Mouse (Mus musculus) naive thymus-derived CD4-positive, alpha-beta T cell, adult 2 months (primary cell): ENCODE measurements at regions not wholly inside any gene's neighbourhood (a gene's known extent, or its start where the extent isn't known, plus 50 kb on each side); places are given as distances from the start of the nearest gene placed in this dataset.
A peak's percentile ranks its signal among the peaks of the same experiment; 100 is the strongest.

Source experiments
- DNase-seq: peaks from one replicate; pipeline ENCODE4 v3.0.0-alpha.2; 2011; ENCODE audit warnings: low read depth

DNA sequence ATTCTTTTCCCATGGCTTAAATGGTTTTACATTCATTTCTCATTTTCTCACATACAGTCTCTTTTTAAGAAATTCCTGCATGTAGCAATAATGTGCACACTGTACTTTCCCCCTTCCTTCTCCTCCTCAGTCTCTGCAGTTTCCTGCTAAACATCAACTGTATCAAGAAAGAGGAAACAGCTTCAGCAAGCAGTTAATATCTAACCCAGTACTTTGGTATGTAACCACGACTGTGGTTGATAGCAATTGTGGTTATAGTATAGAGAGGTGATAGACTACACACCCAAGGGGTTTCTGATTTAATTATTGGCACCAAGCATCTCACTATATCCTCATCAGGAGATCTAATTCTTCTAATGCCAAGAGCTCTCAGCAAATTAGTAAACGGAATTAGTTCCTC lies 52.8 kb upstream of the Eci2 start:
- no peak for DNase-seq

DNA sequence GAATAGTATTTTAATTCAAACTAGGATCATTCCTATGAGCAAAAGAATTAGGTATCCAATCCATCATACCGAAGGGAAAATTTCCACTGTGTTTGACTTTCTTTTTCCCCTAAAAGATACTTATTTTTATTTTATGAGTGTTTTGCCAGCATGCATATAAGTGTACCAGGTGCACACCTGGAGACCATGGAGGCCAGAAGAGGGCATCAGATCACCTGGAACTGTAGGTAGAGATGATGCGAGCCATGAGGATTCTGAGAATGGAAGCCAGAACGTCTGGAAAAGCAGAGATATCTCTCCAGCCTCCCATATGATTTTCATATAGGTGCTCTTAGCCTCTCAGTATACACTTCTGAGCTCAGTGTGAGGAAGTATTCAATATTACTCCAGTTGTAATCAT lies 58.5 kb upstream of the Eci2 start:
- peak; percentile 8 for DNase-seq

DNA sequence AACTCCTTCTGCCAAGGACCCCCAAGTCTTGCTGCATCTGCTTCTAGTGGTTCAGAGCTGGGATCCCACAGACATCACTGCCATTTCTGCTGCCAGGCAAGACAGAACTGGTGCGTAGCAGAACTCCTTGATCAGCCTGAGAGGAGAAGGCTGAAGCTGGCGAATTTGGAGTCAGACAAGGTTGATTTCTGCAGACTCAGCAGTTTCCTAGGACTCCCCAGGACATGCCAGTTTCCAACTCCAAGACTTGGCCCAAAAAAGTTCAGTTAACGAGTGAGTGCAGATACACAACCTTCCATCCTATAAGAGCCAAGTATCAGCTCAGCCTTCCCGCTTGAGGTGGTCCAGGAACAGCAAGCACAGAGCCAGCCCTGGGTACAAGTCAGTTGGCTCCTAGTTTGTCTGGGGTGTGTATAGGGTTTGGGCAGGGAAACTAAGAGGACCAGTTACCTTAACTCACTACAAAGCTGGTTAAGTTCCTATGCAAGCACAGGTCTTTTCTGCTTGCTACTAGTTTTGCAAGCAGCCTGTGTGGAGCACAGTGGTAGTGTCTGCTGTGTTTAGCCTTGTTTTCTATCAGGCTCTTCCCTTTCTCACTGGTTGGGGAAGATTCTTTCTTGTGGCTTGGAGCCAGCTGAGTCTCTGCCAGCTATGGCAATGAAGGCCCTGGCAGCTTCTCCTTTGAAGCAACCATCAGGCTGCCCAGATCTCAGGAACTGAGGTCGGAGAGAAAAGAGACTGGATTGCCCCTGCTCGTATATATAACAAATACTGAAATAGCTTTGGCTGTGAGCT lies 60.5 kb upstream of the Eci2 start:
- no peak for DNase-seq

DNA sequence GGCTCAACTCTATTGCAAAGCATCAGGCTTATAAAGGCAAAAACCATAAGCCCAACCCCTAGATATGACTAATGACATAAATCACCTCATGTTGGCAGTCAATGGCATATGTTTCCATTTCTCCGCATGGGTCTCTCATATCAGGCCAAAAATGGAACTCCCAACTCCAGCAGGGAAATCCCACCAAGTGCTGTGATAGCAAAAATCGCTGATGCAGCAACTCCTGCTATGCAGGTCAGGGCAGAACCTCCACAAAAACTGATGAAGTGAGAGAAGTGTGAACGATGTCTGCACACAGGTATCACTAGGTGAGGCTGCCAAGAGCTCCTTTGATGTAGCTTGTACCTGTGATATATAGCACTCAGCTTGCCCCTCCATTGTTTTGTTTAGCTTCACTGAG lies 64.3 kb upstream of the Eci2 start:
- no peak for DNase-seq

DNA sequence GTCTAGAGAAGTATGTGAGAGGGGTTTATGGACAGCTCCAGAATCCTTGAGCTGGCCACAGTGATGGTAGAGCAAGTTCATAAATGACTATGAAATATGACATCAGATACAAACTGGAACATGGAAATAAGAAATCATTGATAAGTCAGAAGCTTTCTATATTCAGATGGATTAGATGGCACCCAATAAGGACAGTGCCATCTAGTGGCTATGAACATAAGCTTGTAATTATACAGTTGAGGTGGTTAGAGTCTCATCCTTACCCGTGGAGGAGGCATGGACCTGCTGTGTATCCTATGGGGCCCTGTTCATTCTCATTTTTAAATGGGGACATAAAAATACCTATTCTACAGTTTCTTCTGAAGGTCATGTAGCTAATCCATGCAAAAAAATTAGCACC lies 92.9 kb upstream of the Eci2 start:
- DNase-seq: peak; percentile 53

DNA sequence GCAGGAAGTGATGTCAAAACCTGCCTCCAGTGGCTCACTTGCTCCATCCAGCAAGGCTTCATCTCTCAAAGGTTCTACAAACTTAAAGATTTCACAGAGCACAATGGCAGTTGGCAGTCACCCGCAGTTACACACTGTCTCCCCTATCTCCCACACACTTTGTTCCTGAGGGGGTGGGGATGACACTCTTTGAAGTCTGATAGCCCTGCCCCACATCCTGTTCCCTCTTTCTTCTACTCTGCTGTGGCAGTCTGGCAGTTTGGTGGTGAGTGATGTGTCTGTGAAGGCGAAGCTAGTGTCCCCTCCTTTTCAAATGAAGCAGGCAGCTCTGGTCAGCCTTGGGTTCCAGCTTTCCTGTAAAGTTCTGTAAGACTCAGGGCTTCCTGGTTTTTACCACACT lies 102.6 kb upstream of the Eci2 start:
- peak; percentile 81 for DNase-seq

DNA sequence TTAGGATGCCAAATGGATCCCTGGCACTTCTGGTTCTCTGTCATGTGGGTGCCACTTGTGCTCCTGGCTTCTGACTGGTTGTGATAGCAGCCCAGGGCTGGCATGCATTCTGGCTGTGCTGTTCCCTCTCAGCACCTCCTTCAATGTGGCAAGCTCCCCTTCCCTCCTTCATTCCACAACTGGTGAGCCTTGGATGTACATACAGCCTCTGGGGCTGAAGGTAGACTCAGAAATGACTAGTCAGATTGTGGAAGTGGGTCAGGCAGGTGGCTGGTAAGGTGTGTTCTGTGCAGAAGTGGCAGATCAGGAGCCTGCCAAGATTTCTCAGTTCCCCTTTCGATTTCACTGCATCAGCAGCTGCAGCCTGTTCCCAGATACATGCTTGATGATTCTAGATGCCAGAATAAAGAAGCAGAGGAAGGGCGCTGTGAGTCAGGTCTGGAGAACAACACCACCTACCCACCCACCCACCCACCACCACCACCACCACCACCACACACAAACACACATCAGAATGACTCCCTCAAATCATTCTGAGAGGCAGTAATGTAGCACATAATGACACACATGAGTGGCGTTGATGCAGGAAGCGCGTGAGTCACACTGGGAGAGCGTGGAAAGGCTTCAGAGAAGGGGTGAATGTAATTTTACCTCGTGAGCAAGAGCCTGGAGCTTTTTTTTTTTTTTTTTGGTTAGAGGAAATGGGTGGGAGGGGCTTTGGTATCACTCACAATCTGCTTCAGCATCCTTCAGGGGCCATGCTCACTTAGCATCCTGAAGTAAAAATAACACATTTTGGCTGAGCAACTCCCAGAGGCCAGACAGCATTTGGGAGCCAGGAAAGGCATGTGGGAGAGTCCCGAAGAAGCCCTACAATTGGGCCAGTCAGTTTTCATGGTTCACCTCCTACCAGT lies 104.6 kb upstream of the Eci2 start:
- peak; percentile 61 for DNase-seq

DNA sequence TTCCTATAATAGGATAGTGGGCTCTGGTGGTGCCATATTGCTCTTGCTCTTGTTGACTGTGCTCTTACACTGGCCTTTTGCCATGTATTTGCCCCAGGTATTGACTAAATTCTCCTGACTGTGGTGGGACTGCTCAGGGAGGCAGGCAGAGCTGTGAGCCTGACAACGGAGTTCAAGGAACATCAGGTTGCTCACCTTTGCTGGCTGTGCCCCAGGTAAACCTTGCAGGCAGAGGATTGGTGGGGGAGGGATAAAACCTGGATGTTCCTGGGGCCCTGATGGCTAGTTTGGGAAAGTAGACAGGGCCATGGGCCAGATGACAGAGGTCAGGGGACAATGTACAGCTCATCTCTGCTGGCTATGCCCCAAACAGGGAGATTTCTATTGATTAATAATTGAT lies 124.7 kb upstream of the Eci2 start:
- DNase-seq: no peak

DNA sequence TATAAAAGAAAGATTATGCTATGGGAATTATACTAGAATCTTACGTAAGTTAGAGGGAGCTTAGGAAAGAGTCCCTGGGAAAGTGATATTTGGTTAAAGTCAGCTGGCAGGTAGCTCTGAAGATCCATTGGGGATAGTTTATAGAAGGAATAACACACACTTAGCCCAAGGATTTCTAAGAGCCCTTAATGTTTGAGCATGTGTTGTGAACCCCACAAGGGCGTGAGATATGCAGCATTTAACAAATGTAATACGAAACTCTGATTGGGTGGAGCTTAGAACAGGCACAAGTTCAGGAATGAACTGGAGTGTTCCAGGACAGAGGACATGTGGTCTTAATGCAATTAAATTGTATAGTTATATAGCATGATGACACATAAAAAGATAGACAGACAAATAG lies 132.6 kb upstream of the Eci2 start:
- no peak for DNase-seq

DNA sequence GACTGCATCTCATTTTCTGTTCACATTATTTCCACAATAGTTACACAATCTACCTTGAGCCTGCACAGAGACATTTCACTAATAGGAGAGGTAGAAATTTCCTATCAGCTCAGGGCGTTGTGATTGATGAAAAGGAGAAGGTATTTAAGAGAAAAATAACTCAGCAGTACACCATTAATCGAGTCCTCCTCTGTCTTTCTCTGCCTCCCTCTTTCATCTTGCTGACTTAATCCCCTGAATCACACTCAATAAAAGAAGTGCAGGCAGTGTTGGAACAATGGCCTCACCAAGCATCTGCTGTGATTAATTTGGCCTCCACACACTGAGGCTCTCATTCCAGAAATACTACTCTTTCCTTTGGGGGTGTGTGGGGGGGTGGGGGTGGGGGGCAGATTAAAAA lies 133.9 kb upstream of the Eci2 start:
- no peak for DNase-seq

DNA sequence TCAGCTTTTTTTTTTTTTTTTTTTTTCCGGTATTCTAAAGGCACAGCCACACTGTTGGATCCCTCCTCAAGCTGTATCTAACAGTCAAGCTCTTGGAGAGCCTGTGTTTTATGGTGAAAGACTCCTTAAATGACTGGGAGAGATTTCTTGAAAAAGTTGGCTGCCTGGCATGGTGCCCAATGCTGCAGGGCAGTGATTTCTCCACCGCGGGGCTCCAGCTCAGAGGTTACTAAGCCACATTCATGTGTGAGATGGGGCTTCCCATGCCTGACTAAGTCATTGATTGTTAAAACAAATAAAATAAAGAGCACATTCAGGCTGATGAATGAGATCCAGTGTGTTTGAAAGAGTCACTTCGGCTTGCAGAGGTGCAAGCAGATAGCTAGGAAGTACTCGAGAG lies 139.2 kb upstream of the Eci2 start:
- DNase-seq: no peak

DNA sequence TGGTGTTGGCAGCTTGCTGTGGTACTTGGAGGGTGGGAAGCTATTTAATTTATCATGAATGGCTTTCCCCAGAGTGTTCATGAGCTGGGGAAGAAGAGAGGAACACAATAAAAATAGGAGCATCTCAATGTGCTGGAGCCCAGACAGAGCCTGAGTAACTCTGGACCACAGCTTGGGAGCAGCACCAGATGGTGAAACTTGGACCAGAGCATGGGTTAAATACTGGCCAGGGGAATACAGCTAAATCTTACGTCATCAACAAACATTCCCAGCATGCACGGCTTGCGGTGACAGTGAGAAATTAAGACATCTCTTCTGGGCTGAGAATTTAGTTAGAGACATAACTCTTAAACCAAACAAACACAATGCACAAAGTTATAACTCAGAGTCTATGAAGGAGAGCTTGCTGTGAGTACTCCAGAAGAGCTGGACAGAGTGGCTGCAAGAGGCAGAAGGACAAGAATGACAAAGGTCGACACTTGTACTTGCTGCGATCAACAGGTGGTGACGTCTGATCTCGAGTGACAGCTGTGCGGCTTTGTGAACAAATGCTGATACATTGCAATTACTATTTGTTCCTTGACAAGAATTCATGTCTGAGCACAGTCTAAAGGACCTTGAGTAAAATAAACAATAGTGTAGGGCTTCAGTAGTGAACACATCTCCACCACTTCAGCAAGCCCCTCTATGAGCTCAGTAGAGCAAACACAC lies 140.1 kb upstream of the Eci2 start:
- no peak for DNase-seq

DNA sequence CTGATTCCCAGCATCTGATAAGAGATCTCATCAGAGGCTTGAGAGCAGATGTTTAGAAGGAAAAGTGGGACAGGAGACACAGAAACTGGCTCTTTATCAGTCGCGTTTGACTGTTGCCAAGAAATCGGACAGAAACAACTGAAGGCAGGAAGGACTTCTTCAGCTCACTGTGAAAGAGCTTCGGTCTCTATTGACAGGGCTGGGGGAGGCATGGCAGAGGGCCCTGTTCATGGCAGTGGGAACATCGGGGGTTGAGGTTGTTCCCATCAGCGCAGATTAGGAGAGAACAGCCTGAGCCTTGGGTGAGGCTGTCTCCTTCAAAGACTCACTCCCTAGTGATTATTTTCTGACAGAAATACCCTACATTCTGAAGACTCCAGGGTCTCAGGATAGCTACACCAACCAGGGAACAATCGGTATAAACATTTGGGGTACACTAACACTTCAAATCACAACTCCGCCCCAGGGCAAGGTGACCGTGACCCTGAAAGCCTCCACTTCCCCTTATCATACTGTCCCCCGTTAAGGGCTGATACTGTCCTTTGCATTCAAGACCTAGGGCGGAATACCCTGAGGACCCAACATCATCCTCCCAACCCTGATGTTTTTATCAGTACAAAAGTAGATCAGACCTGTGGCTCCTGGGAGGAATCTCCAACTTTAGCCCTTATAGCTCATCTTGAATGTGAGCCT lies 144.8 kb upstream of the Eci2 start:
- DNase-seq: no peak

DNA sequence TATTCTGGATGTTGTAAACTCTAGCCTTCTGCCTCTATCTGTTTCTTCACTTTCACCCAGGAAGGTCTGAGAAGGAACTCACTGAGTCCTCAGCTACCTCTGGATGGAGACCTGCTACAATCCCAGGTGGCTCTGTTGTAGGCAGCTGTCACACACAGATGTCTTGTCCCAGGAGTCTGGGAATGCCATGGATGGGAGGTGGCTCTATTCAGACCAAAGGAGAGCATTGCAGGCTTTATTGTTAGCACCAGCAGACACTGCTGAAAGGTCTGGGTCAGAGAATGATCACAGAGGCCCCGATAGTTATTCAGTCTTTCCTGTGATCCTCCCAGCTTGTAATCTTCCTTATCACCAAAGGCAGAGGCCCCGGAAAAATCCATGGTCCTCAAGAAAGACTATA lies 146.6 kb upstream of the Eci2 start:
- no peak for DNase-seq

DNA sequence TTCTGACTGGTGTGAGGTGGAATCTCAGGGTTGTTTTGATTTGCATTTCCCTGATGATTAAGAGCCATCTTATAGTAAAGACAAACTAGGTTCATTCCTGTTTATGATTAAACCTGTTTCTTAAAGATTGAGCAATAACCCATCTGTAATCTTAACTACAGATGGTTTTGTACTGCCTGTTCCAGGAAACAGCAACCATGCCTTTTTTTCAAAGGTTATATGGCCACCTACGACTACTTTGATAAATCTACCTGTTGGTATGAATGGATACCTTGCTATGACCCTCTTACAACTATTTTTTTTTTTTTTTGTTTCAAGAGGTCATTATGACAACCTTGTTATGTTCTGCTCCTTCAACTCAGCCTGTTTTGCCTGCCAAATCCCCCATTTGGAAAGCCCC lies 148.7 kb upstream of the Eci2 start:
- DNase-seq: no peak

DNA sequence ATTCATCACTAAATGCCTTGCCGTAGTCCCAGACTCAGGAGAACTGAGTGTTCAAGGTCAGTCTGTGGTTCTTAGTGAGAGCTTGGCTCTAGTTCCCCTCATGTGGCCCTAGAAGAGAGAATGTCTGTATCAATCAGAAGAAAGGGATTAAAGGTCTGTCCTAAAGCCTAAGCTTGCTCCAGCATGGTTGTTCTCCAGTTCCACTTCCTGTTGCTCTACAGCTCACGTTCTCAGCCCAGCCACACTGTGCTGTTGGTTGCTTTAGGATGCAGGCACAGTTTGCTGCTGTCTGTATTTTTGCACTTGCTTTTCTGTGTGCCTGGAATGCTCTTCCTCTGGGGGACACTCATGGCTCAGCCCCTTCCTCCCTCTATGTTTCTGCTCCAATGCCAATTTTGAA lies 150.4 kb upstream of the Eci2 start:
- DNase-seq: no peak

DNA sequence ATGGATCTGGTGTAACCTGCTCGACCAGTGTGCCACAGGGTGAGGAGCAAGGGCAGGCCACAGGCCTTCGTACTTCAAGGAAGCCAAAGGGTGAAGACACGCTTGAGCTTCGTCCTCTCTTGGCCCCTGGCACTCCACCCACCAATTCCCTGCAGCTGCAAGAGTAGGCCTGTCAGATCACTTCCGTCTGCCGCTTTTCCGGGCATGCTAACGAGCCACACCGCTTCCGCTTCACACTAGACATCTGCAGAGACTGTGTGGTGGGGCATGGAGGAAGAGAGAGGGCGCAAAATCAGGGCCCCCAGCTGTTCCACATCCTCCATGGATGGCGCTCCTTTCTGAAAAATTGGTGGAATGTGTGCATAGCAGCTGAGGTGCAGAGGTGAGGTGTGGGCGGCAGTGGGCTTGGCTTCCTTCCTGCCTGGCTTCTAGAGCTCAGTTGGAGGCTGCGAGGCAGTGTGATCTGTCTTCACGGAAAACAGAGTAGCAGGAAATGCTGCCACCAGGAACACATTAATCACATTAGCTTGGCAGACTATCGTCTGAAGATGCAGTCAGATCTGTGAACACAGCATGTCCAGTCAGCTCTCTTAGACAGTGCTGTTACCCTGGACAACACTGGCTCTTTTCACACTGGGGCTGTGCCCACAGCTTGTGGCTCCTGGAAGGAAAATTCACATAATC lies 162.3 kb upstream of the Eci2 start:
- DNase-seq: peak; percentile 80

DNA sequence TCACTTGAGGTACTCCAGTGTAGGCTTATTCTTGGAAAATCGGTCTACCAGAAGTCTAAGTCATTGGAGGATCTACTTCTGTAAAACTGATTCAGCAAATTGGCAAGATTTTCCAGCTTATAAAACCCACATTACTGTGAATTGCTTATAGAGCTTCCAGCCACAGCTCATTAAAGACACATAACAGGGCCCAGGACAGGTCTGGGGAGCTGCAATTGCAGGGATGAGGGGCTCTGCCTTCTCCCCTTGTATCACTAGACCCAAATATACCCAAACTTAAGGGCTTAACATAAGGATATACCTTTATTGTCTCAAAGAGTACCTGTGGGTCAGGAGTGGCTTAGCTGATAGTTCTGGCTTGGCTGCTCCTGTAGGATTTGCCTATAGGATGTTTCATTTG lies 175.2 kb upstream of the Eci2 start:
- no peak for DNase-seq

DNA sequence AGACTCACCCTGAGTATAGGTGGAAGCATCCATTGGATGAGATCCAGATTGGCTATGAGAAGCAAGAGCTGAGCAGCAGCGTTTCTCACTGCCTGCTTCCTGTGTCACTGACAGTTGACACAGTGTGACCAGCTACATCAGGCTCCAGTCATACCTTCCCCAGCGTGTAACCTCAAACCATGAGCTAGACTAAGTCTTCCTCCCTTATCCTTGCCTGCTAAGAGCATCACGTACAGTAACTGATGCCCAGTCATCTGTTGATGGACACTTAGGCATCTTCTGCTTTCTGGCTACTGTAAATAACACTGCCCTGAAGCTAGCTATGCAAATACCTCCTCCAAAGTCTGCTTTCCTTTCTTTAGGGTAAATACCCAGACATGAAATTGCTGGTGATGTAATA lies 181.4 kb upstream of the Eci2 start:
- no peak for DNase-seq

DNA sequence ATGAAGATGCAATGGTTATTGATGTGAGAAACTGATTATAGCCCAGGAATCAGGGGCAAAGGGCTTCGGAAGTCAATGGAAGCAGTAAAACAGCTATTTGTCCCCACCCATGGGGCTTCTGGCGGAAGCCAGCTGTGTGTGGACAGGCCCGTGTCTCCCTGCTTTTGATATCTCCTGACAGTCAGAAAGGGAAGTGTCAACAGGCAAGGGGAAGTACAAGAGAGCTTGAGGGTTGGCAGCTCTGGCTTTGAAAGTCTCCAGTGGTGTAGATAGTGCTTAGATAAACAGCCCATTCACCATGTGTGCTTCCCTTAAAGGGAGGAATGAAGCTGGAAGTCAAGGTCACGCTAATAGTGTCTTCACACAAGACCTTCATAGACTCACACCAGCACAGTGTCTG lies 182.7 kb upstream of the Eci2 start:
- DNase-seq: no peak

DNA sequence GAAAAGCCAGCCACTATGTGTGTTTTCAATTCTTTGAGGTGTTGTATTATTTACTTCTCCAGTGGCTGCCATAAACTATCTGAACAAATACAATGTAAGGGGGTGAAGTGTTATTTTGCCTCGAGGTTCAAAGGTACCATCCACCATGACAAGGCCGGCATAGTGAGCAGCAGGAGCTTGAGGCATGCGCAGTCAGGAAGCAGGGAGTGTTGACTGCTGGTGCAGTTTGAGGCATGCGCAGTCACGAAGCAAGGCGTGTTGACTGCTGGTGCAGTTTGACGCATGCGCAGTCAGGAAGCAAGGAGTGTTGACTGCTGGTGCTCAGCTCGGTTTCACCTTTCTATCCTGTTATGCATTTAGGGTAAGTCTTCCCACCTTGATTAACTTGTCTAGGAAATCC lies 184.9 kb upstream of the Eci2 start:
- DNase-seq: no peak

DNA sequence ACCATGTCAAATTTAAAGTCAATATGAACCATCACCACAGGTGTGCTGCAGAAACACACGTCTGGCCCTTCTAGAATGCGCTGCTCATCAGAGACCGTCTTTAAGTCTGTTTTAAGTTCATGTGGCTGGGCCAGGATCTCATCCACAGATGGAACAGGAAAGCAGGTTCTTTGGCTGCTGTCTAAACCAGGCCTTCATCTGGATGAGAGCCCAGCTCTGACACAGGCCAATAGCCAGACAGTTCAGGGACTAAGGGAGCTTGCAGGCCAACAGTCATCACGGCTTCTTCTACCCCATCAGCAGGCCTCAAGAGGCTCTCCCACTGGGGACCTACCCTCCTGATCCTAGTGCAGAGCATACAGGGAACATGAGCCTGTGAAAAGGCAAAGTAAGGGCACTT lies 185.4 kb upstream of the Eci2 start:
- no peak for DNase-seq
